Mouse (Mus musculus) left cerebral cortex, postnatal 36 days (tissue): ENCODE measurements at regions not wholly inside any gene's neighbourhood (a gene's known extent, or its start where the extent isn't known, plus 50 kb on each side); places are given as distances from the start of the nearest gene placed in this dataset.
A peak's percentile ranks its signal among the peaks of the same experiment; 100 is the strongest.

Experiments
- DNase-seq, 2 experiments: peaks; one replicate each; pipeline ENCODE4 v3.0.0; 2021 to 2022; ENCODE audit warnings: low spot score in 2 of 2, mixed read lengths in 1 of 2
- intact Hi-C: fragments of 180-260 bp; cut with DNase I; formaldehyde crosslinking; loops from one replicate; pipeline ENCODE4 v1.15.1; 2025

DNA sequence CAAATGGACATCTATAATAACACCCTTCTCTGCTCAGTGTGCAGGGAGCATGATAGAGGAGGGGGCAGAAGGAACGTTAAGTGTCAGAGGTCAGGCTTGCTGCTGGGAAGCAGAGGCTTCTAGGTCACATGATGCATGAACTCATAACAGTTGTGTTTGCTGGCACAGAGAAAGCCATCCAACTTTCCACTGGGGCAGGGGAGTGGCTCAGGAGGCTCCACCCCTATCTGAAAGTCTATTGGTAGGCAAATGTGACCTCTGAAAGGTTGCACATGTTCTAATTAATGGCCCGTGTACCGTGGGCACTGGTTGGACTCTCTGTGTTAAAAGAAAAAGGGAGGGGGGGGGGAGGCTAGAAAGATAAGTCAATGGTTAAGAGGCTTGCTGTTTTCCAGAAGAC is 224.6 kb downstream of the Slc16a7 start:
- intact Hi-C loops = no loop called here
- DNase-seq = no peak

DNA sequence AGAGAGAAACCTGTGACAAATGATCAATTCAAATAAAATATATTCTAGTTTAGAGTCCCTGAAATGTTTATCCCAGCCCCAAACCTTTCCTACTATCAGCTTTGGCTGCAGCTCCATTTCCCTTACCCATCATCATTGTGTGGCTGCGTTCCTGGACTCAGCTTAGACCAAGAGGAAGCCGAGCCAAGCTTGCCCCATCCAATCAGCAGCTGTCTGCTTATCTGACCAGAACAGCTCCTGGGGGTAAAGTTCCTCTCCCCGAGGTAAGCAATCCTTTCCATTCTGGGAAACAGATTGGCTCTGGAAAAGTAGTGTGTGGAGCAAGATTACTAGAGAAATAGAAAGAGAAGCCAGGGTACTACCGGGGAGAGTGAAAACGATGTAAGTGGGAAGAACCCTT is 228.2 kb downstream of the Slc16a7 start:
- intact Hi-C loops = no loop called here
- DNase-seq = no peak

DNA sequence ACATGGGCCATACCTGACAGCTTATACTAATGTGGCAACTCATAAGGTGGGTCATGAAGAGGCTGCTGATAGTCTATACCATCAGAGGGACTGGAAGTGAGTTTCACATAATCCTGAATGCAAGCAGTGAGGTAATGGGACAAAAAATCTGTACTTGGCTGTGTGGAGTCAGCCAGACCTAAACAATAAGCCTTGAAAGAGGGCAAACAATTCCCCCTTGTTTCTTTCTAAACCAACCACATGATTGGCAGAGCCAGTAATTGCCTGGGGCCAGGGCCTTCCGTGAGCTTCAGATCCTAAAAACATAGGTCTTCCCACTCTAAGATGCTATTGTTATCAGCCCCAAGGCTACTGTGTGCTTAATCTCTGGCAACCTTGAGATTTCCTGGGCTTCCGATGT is 240.5 kb downstream of the Slc16a7 start:
- intact Hi-C loops = no loop called here
- DNase-seq = no peak

DNA sequence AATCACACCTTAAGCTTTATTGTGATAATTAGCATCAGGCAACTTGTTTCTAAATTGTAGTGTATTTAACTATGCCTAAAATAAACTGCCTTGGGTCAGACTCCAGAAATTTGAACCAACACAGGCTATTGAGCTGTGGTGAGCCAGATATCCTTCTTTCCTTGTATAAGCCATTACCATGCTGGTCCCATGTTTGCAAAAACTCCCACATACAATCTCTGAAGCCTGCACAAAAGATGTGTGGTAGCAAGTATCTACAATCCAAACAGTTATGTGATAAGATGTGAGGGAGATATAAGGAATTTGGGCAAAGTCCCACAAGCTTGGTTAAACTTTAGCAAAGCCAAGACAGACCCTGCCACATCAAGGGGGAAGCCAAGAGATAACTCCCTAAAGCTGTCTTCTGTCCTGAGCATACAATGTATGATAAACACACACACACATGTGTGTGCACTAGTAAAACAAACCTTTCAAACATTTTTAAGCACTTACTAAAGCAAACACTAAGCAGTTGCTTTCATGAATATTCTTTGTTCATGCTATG is 242.0 kb downstream of the Slc16a7 start:
- DNase-seq = no peak
- intact Hi-C loops = no loop called here

DNA sequence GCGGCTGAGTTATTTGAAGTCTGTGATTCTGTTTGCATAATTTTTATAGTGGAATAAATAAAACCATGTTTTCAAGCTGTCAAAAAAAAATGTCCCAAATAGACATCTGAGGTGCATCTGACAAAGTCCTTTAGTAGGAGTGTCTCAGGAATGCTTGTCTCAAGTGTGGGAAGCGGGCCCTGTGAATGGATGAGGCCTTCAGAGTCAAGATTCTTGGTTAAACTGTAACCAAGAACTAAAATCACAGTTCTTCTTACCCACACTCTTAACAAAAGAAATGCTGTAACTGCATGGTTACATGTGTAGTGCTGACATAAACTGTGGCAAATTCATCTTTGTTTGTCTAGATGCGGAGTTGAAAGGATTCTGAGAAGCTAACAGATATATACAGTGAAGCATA is 242.9 kb downstream of the Slc16a7 start:
- DNase-seq = no peak

DNA sequence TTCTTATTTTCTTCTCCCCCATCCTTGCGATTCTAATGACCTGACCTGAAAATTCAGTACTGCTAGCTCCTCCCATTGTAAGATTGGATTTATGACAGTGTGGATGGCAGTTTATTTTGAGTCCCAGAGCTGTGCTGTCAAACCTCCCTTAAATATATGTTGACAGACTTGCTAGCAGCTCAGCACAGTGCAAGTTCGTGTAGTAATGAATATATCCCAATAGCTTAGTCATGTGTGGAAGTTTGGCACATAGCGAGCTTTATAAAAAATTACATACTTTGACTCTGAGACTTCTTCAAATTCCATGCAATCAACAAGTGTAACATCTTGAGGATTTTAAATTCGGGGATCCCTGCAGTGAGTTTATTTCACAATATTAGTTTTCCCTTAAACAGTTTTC is 243.5 kb downstream of the Slc16a7 start:
- intact Hi-C loops = no loop called here
- no peak for DNase-seq

More for the DNA sequence above, 242.9 kb downstream of the Slc16a7 start:
- intact Hi-C loops = no loop called here

DNA sequence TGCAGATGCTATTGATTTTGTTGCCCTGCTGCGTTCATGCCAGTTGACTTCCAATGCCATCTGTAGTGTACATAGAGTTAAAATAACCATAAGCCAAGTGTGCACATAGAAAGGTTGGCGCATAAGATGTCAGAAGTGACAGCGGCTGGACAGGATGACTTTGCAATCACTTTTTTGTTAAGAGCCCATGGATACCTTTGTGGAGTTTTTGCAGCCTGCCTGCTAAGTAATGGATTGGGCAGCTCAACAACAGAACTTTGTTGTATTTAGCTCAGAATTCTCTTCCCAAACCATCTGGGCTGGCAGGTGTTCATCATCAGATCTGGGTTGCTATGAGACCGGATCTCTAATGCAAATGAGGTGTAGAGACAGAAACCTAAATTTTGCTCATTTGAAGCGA is 267.5 kb downstream of the Slc16a7 start:
- DNase-seq = peak; percentile 55 to 58
- intact Hi-C loops = no loop called here

DNA sequence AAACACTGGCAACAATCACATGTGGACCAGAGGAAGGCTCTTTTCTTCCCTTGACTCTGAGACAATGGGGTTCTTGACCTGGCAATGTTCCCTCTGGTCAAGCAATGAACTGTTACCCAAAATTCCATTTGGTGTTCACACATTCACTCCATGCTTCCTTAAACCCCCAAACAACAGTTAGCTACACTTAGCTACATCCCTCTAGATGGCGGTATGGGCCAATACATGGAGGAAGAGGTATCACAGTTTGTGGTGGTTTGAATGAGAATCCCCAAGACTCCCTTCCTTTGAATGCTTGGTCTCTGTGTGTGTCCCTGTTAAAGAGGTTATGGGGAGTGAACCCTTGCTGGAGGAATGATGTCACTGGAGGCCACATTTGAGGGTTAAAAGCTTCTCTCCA is 274.9 kb downstream of the Slc16a7 start:
- no peak for DNase-seq
- intact Hi-C loops = loop anchor here (10.0 kb wide), 1 partner anchor 380 kb away; no protein-coding TSS in a partner anchor

DNA sequence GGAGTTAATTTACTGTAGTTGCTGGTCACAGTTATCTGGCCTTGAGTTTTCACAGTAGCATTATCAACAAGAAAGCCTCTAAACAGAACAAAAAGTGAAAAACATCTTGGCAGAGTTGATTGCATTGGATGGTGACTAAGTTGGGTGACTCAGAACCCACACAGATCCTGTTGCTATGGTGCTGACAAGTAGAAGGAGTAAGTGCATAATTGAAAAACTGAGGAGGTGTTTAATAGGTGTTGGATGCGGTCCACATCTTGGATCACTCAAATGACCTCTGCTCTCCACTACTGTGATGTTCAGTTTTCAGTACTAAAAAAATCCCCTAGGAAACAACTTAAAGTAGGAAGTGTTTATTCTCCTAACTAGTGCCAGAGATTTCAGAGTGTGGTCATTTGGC is 280.3 kb downstream of the Slc16a7 start:
- DNase-seq = no peak
- intact Hi-C loops = loop anchor here (10.0 kb wide), 1 partner anchor 276 kb away; the partner anchor contains the start of gene Slc16a7

DNA sequence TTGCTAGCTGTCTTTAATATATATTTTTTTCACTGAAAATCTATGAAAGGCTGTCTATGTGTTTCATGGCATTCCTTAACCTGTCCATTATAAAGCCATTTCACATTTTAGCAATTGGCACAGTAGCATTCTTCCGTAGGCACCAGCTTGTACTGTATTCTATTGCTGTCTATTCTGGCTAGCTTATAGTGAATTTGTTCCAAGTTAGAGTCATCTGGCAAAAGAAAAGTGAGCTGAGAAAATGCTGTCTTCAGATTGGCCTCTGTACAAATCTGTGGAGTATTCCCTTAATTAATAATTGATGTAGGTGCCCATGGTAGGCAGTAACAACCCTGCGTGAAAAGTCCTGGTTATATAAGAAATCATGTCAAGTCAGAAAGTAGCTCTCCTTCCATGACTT is 304.3 kb downstream of the Slc16a7 start:
- intact Hi-C loops = no loop called here
- no peak for DNase-seq

DNA sequence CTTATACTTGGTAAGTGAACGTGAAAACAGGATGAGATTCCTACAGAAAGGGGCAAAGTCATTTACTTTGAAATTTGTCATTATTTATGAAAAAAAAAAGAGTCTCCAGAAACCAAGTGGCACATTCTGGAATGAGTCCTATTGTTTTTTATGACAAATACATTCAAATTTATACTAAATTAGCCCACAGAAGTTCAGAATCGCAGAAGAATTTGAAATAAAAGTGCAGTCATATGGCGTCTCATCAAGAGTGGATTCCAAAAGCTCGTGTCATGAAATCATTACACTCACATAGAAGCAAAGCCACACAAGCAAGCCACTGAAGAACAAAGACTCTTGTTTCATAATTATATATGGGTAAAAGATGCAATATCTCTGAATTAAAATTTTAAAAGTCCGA is 316.9 kb downstream of the Slc16a7 start:
- intact Hi-C loops = no loop called here
- no peak for DNase-seq

DNA sequence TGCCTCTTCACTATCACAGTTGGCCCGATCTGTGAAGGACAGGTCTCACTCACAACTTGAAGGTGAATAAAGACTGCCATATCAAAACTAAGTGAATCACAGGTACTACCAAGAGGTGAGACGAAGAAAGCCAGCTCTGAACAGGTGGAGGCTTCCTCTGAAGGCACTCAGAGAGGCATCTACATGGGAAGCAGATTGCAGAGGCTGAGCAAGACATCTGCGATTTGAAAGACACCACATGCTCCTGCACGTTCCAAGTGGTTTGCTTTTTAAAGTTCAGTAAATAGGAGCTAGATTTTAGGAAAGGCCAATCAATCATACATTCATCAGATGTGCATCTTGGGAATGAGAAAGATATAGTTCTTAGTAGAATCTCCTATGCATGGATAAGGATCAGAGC is 319.0 kb downstream of the Slc16a7 start:
- intact Hi-C loops = no loop called here
- DNase-seq = peak in 1 of 2 experiments; percentile 6

DNA sequence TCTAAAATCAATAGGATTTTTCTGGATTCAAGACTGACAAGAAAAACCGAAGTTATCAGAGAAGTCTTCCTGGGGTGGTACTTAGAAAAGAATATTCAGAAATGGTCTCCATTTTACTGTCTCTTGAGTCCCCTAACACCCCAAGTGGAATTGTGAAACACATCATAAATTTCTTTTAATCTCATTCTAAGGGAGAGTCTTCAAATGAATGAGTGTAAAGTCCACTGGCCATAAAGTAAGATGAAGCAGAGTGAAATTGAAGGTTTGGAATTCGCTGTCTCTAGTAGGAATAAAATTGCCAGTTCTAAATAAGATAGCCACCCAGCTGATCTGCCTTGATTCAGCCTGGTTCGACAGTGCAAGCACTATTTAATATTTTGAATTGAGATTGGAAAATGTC is 350.0 kb downstream of the Slc16a7 start:
- intact Hi-C loops = no loop called here

DNA sequence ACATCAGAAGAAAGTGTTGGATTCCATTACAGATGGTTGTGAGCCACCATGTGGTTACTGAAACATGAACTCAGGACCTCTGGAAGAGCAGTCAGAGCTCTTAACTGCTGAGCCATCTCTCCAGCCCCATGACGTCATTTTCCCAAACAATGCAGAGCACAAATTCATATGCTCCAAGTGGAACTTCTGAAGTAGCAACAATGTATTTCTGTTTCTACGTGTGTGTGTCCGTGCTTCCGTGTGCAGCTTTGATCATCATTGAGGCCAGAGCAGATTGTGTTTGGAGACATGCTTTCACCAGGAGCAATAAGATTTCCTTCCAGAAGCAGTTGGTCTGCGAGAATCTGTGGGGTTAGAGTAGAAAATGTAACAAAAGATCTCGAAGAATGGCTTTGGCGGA is 353.6 kb downstream of the Slc16a7 start:
- DNase-seq = no peak
- intact Hi-C loops = no loop called here

More for the DNA sequence above, 350.0 kb downstream of the Slc16a7 start:
- no peak for DNase-seq

DNA sequence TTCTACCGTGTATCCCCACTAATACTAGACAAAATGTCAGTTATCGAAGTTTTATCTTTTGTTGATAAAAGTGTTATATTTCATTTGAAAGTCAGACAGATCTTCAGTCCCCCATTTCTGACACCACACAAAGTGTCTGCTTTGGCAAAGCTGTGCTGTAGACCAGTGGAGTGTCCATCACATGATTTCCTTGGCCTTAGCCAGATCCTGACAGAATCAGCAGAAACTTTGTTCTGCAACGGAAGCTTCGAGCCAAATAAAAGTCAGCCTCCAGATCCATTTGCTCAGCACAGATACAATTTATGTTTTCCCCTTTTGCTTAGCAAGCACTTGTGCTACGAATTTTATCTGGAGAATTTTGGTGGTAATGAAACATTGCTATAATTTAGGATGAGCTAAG is 360.9 kb downstream of the Slc16a7 start:
- intact Hi-C loops = no loop called here
- no peak for DNase-seq

DNA sequence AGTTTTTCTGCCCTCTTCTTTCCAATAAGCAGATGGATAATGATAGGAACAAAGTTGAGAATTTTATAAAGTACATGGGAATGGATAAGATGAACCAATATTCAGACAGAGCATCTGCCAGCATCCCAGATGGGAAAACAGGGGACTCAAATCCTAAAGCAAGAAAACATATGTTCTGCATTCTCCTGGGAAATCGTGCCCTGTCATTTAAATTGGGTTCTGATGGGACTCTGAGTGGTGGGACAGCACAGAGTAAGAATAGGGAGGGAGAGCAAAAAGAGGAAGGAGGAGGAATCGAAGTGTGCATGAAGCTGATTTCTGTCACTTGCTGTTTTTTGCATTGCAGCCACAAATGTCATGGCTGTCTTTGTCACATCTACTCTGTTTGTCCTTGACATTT is 362.4 kb downstream of the Slc16a7 start:
- no peak for DNase-seq
- intact Hi-C loops = no loop called here
